Mouse (Mus musculus) kidney, postnatal 0 days (tissue): ENCODE data around the gene Bace2. TPM values are rescaled to one million over a fixed set of nuclear protein-coding genes. Genes with fewer than 3 reads are reported as not detected.

ENCODE experiments used
- ATAC-seq: fragments of 200-750 bp; cut with Nextera tagmentation; replicated peaks from 2 replicates; pipeline ENCODE4 v1.8.0; 2017; ENCODE audit warnings: low read depth, moderate number of reproducible peaks, moderate TSS enrichment, moderate library complexity; ENCODE audit not compliant: low FRiP score
- DNase-seq: peaks from one replicate; pipeline ENCODE4 v3.0.0-alpha.2; 2016; ENCODE audit warnings: low spot score
- H3K27ac ChIP-seq: fragments of 300-500 bp; sonication (generic); 2 replicates; pipeline ENCODE4 v1.5.1; 2014; ENCODE audit warnings: mild to moderate bottlenecking
- H3K27me3 ChIP-seq: fragments of 300-500 bp; sonication (generic); 2 replicates; pipeline ENCODE4 v1.6.1; 2014; ENCODE audit warnings: low read length, mixed read lengths; ENCODE audit not compliant: insufficient read depth
- H3K36me3 ChIP-seq: fragments of 300-500 bp; sonication (generic); 2 replicates; pipeline ENCODE4 v1.6.1; 2014; ENCODE audit warnings: low read length, mixed read lengths; ENCODE audit not compliant: insufficient read depth
- H3K4me1 ChIP-seq: fragments of 300-500 bp; sonication (generic); replicated peaks from 2 replicates; pipeline ENCODE4 v1.6.1; 2014; ENCODE audit warnings: antibody characterized with exemption, low read length, mixed read lengths; ENCODE audit not compliant: insufficient read depth
- H3K4me2 ChIP-seq: fragments of 300-500 bp; sonication (generic); 2 replicates; pipeline ENCODE4 v1.6.1; 2014; ENCODE audit warnings: mild to moderate bottlenecking, low read length, moderate library complexity, mixed read lengths
- H3K4me3 ChIP-seq: fragments of 300-500 bp; sonication (generic); replicated peaks from 2 replicates; pipeline ENCODE4 v1.5.1; 2014; ENCODE audit warnings: low read depth, low read length
- H3K9ac ChIP-seq: fragments of 300-500 bp; sonication (generic); 2 replicates; pipeline ENCODE4 v1.6.1; 2014; ENCODE audit warnings: low read depth, low read length
- H3K9me3 ChIP-seq: fragments of 300-500 bp; sonication (generic); replicated peaks from 2 replicates; pipeline ENCODE4 v1.6.1; 2016; ENCODE audit warnings: low read length, inconsistent platforms, mixed read lengths
- CTCF ChIP-seq: IDR thresholded peaks from 2 replicates; pipeline ENCODE4 v1.5.1; 2016; ENCODE audit warnings: antibody characterized with exemption, low read depth, mild to moderate bottlenecking, moderate library complexity
- WGBS: fragments of 180-500 bp; shearing (Covaris S2); extraction: QIAGEN DNeasy Blood & Tissue Kit; methylation state at CpG from one replicate; pipeline ENCODE4 v1.1.7; 2014; 5-methylcytosine and 5-hydroxymethylcytosine counted together
- polyA plus RNA-seq: library from polyadenylated mRNA; unstranded; fragments of >200 nt; fragmentation: Nextera tagmentation; extraction: Ambion mirVana; gene quantifications from 2 replicates; pipeline ENCODE4 v1.2.1, GENCODE M21; 2015

The Bace2 gene
- polyA plus RNA-seq, 1 experiment from 2014 or later = 11.2 TPM

DNA sequence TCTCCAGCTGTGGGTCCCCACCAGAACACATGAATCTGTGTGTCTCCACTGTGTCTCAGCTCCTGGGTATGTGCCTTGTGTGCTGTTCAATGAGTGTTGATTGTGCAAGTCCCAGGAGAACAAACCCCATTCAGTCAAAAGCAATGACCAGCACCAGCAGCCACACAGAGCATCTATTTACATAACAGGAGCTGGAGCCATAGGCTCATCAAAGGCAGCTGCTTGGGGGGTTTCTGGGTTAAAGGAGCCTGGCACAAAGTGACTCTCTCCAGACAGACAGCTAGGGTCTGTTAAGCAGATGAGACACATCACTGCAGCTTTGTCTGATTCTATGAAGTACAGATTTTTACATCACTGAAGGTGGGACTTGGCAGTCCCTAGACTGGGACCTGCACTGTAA lies 33.9 kb upstream of the Bace2 start:
- no peak for DNase-seq
- Histone ChIP-seq H3K36me3 (no peaks in the 10 kb centered on the region), H3K27ac (no peak overlapping the region), H3K9ac (no peak overlapping the region), H3K27me3 (no peaks in the 10 kb centered on the region), H3K4me2 (no peak overlapping the region), H3K4me3 (no peak overlapping the region), H3K4me1 (no peaks in the 10 kb centered on the region), H3K9me3 (no peaks in the 10 kb centered on the region)
- no peak for ATAC-seq
- TF ChIP-seq CTCF = no peak

GRCm38 (mm10) chr16:97325975-97326374 lies 30.6 kb upstream of the Bace2 start:
- no peak; the same call in 1 of the 2 replicates for ATAC-seq
- no peak overlapping the region for H3K9ac ChIP-seq
- DNase-seq = peak; percentile 44

DNA sequence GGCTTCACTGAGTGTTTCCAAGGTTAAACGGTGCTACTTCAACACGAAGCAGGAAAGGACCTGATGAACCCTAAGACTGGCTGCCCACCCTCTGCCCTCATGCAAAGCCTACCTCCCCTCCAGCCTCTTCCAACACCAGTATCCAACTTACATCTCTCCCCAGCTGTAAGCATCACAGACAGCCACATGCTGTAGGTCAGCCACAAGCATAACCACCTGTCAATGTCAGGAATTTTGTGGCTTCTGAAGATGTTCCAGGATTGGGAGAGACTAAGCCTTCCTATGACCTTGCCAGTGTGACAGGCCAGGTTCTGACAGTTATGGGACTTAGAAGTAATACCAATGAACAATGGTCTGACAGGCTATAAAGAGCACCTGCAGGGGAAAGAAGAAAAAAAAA lies 27.9 kb upstream of the Bace2 start:
- H3K4me2 ChIP-seq = no peak overlapping the region
- no peak overlapping the region for H3K9ac ChIP-seq
- no peaks in the 10 kb centered on the region for H3K27me3 ChIP-seq
- DNase-seq = no peak
- H3K27ac ChIP-seq = no peak overlapping the region
- H3K4me3 ChIP-seq = no peak overlapping the region
- no peak for TF ChIP-seq CTCF
- no peaks in the 10 kb centered on the region for H3K36me3 ChIP-seq
- no peaks in the 10 kb centered on the region for H3K9me3 ChIP-seq
- H3K4me1 ChIP-seq = no peaks in the 10 kb centered on the region
- 70% methylated on average over 2 of the region's 2 CpGs for WGBS
- ATAC-seq = no peak

More at GRCm38 (mm10) chr16:97325975-97326374, 30.6 kb upstream of the Bace2 start:
- no peaks in the 10 kb centered on the region for H3K36me3 ChIP-seq
- no peak overlapping the region for H3K4me2 ChIP-seq
- no peak overlapping the region for H3K4me3 ChIP-seq
- 24% methylated on average over 8 of the region's 8 CpGs for WGBS
- no peak overlapping the region for H3K27ac ChIP-seq
- H3K27me3 ChIP-seq = no peaks in the 10 kb centered on the region
- H3K4me1 ChIP-seq = no peaks in the 10 kb centered on the region
- H3K9me3 ChIP-seq = no peaks in the 10 kb centered on the region
- peak; percentile 62 for TF ChIP-seq CTCF

DNA sequence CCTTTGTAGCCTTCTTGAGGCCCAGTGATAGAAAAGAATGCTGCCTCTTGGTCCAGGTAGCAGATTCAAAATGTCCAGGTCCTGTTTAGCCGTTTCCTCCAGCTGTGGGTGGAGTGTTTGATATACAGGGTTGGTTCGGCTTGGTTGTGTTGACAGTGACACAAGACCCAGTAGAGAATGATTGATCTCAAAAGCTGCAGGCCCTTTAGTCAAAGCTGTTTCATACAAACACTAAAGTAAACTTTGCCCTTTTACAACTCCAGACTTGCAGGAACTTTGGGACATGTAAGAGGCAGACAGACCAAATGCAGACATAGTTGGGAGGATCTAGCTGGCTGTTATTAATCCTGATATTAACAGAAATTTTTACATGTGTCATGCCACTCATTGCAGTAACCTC lies 3.5 kb upstream of the Bace2 start:
- Histone ChIP-seq H3K4me3 (no peak overlapping the region), H3K36me3 (no peaks in the 10 kb centered on the region), H3K4me2 (no peak overlapping the region), H3K9me3 (no peaks in the 10 kb centered on the region), H3K4me1 (no peaks in the 10 kb centered on the region), H3K27ac (no peak overlapping the region), H3K9ac (no peak overlapping the region), H3K27me3 (0 out of 2 replicates have a peak, but pooled peaks cover 4% of the 10 kb centered on the region)
- DNase-seq = no peak
- no peak for TF ChIP-seq CTCF
- whole genome bisulfite sequencing = 72% methylated on average over 2 of the region's 2 CpGs
- no peak for ATAC-seq

DNA sequence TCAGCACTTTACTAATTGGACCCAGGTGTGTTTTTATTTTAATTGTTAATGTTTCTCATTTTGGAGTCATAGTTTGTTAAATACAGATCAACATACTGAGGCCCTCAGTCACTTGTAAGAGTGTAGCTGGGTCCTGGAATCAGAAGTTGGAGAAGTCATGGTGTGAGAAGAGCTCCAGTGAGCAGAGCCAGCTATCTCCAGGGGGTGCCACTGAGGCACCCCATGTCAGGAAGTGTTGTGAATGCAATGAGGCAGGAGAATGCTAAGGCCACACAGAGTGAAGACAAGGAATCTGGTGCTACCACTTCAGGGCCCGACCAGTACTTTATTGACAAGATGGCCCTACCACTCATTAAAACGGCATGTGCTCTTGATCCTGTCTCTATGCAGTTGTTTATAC lies 1.9 kb upstream of the Bace2 start:
- Histone ChIP-seq H3K4me1 (no peaks in the 10 kb centered on the region), H3K4me3 (no peak overlapping the region), H3K9ac (no peak overlapping the region), H3K36me3 (no peaks in the 10 kb centered on the region), H3K9me3 (no peaks in the 10 kb centered on the region), H3K4me2 (no peak overlapping the region), H3K27me3 (0 out of 2 replicates have a peak, but pooled peaks cover 7% of the 10 kb centered on the region), H3K27ac (no peak overlapping the region)
- no peak for TF ChIP-seq CTCF
- ATAC-seq (no peak), DNase-seq (no peak)
- 71% methylated on average over 2 of the region's 2 CpGs for WGBS

DNA sequence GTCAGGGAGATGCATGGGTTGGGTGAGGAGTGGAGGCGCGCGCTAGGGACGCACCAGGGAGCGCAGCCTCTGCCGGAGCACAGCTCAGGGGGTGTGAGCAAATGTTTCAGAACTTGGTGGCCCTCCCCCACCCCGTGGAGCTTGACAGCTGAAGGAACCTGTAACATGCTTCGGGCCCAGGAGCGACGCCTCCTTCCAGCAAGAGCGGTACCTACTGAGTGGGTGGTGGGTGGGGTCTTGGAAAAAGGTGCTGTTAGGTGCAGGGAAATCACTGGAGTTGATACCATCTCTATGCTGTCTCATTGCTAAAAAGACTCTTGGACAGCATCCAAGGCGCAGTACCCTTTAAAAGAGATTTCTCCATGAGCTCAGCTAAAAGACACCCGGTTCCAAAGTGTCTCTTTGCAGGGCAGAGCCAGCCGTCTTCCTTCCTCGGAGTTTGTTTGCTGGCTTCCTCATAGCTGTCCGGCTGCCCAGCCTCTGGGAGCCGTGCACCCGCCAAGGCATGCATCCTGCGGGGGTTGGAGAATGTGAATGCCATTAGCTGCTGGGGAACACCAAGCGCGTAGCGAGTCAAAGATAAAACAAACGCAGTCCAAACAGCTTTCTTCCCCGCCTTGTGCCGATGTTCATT lies 763 bp downstream of the Bace2 start:
- Histone ChIP-seq H3K27me3 (0 out of 2 replicates have a peak, but pooled peaks cover 7% of the 10 kb centered on the region), H3K4me1 (no peaks in the 10 kb centered on the region), H3K4me2 (peak overlapping the region; percentile 100), H3K4me3 (peak overlapping the region; percentile 59), H3K9me3 (no peaks in the 10 kb centered on the region), H3K36me3 (no peaks in the 10 kb centered on the region), H3K9ac (peak overlapping the region; percentile 52; the same call in 1 of the 2 replicates), H3K27ac (no peak overlapping the region)
- DNase-seq (peak; percentile 51), ATAC-seq (peak; percentile 63)
- no peak for TF ChIP-seq CTCF
- under 1% methylated on average over 25 of the region's 25 CpGs for whole genome bisulfite sequencing
